Mouse (Mus musculus) embryonic facial prominence, embryonic 15.5 days (tissue): ENCODE measurements around the gene Sirpa. TPM values are rescaled to one million over a fixed set of nuclear protein-coding genes. Genes with fewer than 3 reads are reported as not detected.

Source experiments
- ATAC-seq: fragments of 200-750 bp; cut with Nextera tagmentation; 2 replicates; pipeline ENCODE4 v1.8.0; 2017; ENCODE audit warnings: low read depth, moderate TSS enrichment; ENCODE audit not compliant: insufficient number of reproducible peaks, low FRiP score, low TSS enrichment
- H3K27ac ChIP-seq: fragments of 300-500 bp; sonication (generic); replicated peaks from 2 replicates; pipeline ENCODE4 v1.5.1; 2015; ENCODE audit warnings: mild to moderate bottlenecking, inconsistent platforms
- H3K27me3 ChIP-seq: fragments of 300-500 bp; sonication (generic); 2 replicates; pipeline ENCODE4 v1.6.1; 2015; ENCODE audit warnings: inconsistent platforms
- H3K36me3 ChIP-seq: fragments of 300-500 bp; sonication (generic); 2 replicates; pipeline ENCODE4 v1.6.1; 2015; ENCODE audit warnings: mild to moderate bottlenecking, inconsistent platforms
- H3K4me1 ChIP-seq: fragments of 300-500 bp; sonication (generic); 2 replicates; pipeline ENCODE4 v1.6.1; 2015; ENCODE audit warnings: inconsistent platforms
- H3K4me2 ChIP-seq: fragments of 300-500 bp; sonication (generic); replicated peaks from 2 replicates; pipeline ENCODE4 v1.6.1; 2015; ENCODE audit warnings: mild to moderate bottlenecking, inconsistent platforms
- H3K4me3 ChIP-seq: fragments of 300-500 bp; sonication (generic); replicated peaks from 2 replicates; pipeline ENCODE4 v1.5.1; 2015; ENCODE audit warnings: mild to moderate bottlenecking, inconsistent platforms
- H3K9ac ChIP-seq: fragments of 300-500 bp; sonication (generic); 2 replicates; pipeline ENCODE4 v1.6.1; 2015; ENCODE audit warnings: inconsistent platforms
- H3K9me3 ChIP-seq: fragments of 300-500 bp; sonication (generic); replicated peaks from 2 replicates; pipeline ENCODE4 v1.6.1; 2016; ENCODE audit warnings: inconsistent platforms
- WGBS: fragments of 180-500 bp; shearing (Covaris S2); methylation state at CpG from one replicate; pipeline ENCODE4 v1.1.7; 2015; 5-methylcytosine and 5-hydroxymethylcytosine counted together
- polyA plus RNA-seq: library from polyadenylated mRNA; unstranded; fragments of >200 nt; fragmentation: Nextera tagmentation; extraction: Ambion mirVana; gene quantifications from 2 replicates; pipeline ENCODE4 v1.2.1, GENCODE M21; 2015

The Sirpa gene
- polyA plus RNA-seq, 1 experiment from 2014 or later: 30.9 TPM

DNA sequence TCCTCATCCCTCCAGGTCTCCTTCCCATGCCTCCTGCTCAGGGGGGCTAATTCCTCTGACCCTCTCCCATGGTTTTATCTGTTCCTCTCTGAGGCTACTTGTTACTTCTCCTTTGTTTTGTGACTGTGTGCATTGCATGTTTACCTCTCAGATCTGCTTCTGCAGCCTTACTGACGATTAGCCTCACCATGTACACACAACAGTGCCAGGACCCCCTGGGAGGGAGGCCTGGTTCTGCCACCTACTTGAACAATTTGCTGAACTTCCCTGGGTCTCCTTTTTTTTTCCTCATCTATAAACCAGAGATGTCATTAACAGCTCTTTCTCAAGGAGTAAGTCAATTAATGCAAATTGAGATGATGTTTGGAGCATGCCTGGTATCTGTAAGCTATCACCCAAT, 4.9 kb downstream of the Sirpa start:
- H3K9me3 ChIP-seq: no peaks in the 10 kb centered on the region
- no peaks in the 10 kb centered on the region for H3K36me3 ChIP-seq
- H3K4me2 ChIP-seq: no peak overlapping the region
- H3K9ac ChIP-seq: no peak overlapping the region
- ATAC-seq: no peak
- no peak overlapping the region for H3K4me3 ChIP-seq
- WGBS: 59% methylated on average over 1 of the region's 1 CpGs
- no peak overlapping the region for H3K27ac ChIP-seq
- H3K4me1 ChIP-seq: peaks cover 30% of the 10 kb centered on the region
- no peaks in the 10 kb centered on the region for H3K27me3 ChIP-seq

DNA sequence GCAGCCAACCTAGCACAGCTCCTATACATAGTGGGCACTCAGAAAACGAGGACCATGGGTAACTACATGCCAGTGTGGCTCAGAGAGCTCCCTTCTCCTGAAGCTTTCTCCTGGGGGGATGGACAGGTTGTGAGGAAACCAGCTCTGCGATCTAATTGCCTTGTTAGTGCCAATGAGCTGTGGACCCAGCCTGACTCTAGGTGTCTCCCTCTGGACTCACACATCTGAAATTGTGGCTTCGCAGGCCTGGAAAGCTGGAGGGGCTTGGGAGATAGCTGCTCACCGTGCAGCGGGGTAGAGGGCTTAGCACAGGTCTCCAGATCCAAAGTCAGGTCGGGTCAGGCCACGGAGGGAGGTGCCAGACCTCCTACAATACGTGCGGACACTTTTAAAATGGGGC, 5.5 kb downstream of the Sirpa start:
- Histone ChIP-seq H3K9me3 (no peaks in the 10 kb centered on the region), H3K4me3 (no peak overlapping the region), H3K4me2 (no peak overlapping the region), H3K4me1 (peaks cover 30% of the 10 kb centered on the region), H3K9ac (no peak overlapping the region), H3K36me3 (no peaks in the 10 kb centered on the region), H3K27ac (no peak overlapping the region), H3K27me3 (no peaks in the 10 kb centered on the region)
- no peak for ATAC-seq
- WGBS: 72% methylated on average over 9 of the region's 9 CpGs

DNA sequence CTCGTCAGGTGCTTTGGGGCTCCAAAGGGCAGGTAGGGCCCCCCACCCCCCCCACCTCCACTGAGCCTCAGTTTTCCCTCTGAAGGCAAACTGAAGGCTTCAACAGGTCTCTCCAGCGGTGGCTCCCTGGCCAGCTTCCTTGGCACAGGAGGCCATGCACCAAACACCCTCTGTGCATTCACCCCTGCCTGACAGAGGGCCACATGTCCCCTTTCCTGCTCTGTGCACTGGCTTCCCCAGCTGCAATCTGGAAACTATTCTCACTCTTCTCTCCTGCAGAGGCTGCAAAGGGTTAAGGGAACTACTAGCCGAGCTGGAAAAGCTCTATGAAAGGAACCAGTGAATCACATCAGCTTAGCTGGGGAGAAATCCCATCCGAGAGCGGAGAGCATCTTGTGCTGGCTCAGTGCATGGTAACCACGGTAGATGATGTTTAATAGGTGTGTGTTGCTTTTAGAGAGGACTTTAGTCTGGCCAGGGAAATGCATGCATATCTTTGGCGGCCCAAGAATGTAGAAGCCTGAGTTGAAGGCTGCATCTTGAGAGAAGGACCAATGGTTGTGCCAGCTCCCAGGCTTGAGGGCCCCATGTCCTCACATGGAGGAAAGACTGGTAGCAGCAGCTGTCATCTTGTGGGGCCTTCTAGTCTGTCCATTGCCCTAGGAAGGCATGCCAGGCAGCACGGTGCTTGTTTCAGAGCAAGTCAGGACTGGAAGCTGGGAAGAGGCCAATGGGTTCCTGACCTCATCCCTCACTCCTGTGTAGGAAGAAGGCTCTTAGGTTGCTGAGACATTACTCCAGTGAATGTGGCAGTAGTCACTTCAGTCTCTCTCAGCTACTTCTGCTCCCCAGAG, 6.8 kb downstream of the Sirpa start:
- no peak overlapping the region for H3K4me3 ChIP-seq
- H3K4me1 ChIP-seq: peaks cover 19% of the 10 kb centered on the region
- WGBS: 45% methylated on average over 8 of the region's 8 CpGs
- H3K9ac ChIP-seq: no peak overlapping the region
- no peaks in the 10 kb centered on the region for H3K9me3 ChIP-seq
- no peak overlapping the region for H3K27ac ChIP-seq
- no peaks in the 10 kb centered on the region for H3K36me3 ChIP-seq
- H3K27me3 ChIP-seq: no peaks in the 10 kb centered on the region
- no peak overlapping the region for H3K4me2 ChIP-seq
- ATAC-seq: no peak

DNA sequence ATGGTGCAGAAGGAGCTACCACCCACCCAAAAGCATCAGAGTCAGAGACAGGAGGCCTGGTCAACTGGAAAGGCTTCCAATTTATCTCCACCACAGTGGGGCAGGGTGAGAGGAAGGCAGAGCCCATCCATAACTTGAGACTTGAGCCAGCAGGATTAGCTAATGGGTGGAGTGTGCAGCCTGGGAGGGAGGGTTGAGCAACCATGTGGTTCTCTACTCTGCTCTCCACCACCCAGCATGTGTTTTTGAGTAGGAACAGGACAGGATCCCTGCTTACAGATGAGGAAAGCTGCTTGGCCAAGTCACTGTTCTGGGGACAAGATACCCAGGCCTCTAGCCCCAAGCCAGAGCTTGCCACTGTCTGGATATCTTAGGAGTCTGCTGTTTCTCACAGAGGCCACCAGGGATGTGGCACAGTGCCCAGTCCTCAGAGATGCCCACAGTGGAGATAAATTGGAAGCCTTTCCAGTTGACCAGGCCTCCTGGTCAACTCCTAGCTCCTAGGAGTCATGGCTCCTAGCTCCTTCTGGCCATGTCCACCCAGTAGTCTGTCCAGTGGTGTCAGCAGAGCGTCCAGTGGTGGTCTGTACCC, 8.5 kb downstream of the Sirpa start:
- H3K4me1 ChIP-seq: peaks cover 8% of the 10 kb centered on the region; the same call in 1 of the 2 replicates
- 88% methylated on average over 1 of the region's 1 CpGs for WGBS
- no peaks in the 10 kb centered on the region for H3K36me3 ChIP-seq
- no peak overlapping the region for H3K4me3 ChIP-seq
- no peak overlapping the region for H3K27ac ChIP-seq
- H3K9me3 ChIP-seq: no peaks in the 10 kb centered on the region
- ATAC-seq: no peak; the same call in 1 of the 2 replicates
- H3K4me2 ChIP-seq: no peak overlapping the region
- H3K9ac ChIP-seq: no peak overlapping the region
- H3K27me3 ChIP-seq: no peaks in the 10 kb centered on the region

DNA sequence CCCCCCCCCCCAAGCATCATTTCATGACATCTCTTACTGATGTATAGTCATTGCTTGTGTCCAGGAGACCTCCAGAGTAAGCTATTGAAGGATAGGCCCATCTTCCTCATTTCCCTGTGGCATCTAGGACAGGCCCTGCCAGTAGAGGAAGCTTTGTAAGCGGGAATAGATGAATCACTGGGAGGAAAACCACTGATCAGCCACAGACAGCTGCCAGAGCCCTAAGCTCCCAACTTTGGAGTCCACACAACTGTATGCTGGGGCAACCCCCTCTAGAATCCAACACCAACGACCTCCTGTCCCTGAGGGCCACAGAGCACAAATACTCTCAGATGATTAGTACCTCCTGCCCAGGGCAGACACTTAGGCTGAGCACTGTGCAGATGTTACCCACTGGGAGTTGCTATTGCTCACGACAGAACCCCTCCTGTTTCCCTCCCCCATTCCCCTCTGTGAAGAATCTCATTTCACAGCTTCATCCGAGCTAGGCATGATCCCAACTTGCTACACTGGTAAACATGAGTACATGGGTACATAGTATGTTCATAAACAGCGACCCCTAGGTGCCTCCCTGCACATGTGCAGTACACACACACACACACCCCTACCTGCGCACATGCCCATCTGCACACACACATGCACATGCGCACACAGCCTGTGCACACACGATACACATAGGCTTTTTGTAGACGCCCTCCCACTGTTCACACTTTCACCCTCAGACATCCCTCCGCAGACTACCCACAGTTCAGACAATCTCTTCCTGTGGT, 9.4 kb downstream of the Sirpa start:
- no peak overlapping the region for H3K4me2 ChIP-seq
- H3K4me3 ChIP-seq: no peak overlapping the region
- ATAC-seq: no peak
- 71% methylated on average over 10 of the region's 10 CpGs for WGBS
- H3K4me1 ChIP-seq: peaks cover 15% of the 10 kb centered on the region; the same call in 1 of the 2 replicates
- no peaks in the 10 kb centered on the region for H3K36me3 ChIP-seq
- H3K27ac ChIP-seq: no peak overlapping the region
- H3K9me3 ChIP-seq: no peaks in the 10 kb centered on the region
- H3K27me3 ChIP-seq: no peaks in the 10 kb centered on the region
- H3K9ac ChIP-seq: no peak overlapping the region

DNA sequence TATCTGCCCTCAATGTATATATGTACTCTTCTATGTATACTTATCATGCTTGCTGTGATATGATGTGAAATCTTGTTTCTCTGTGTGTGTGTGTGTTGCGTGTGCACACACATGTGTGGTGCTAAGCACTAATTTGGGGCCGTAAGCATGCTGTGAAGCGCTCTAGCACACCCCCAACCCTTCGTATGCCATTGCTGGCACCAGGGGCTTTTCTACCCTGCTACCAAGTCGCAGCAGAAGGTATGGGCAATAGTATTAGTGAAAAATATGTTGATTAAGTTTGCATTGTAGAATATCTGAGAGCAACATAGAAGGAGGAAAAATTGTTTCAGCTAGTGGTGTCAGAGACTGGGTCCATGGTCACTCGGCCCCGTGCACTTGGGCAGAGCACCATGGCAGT, 10.2 kb downstream of the Sirpa start:
- Histone ChIP-seq H3K4me1 (peaks cover 19% of the 10 kb centered on the region; the same call in 1 of the 2 replicates), H3K36me3 (no peaks in the 10 kb centered on the region), H3K4me2 (no peak overlapping the region), H3K9ac (no peak overlapping the region), H3K4me3 (no peak overlapping the region), H3K27me3 (no peaks in the 10 kb centered on the region), H3K27ac (no peak overlapping the region), H3K9me3 (no peaks in the 10 kb centered on the region)
- ATAC-seq: no peak
- WGBS: 93% methylated on average over 7 of the region's 7 CpGs

DNA sequence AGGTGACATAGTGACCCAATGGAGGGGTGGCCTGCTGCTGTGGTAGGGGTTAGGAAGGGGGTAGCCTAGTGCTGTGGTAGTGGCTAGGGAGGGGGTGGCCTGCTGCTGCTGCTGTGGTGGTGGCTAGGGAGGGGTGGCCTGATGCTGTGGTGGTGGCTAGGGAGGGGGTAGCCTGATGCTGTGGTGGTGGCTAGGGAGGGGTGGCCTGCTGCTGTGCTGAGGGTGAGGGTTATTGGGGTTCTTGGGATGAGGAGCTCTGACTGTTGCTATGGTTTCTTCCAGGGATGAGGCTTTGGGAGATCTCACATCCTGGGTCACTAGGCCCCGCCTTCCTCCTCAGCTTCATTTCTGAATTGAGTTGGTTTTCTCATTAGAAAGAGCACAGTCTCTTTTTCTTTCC, 10.9 kb downstream of the Sirpa start:
- ATAC-seq: peak; percentile 91
- Histone ChIP-seq H3K4me3 (no peak overlapping the region), H3K4me1 (peaks cover 19% of the 10 kb centered on the region; the same call in 1 of the 2 replicates), H3K9ac (no peak overlapping the region), H3K4me2 (no peak overlapping the region), H3K36me3 (no peaks in the 10 kb centered on the region), H3K27me3 (no peaks in the 10 kb centered on the region), H3K9me3 (no peaks in the 10 kb centered on the region), H3K27ac (no peak overlapping the region)
- 100% methylated on average over 1 of the region's 1 CpGs for WGBS

DNA sequence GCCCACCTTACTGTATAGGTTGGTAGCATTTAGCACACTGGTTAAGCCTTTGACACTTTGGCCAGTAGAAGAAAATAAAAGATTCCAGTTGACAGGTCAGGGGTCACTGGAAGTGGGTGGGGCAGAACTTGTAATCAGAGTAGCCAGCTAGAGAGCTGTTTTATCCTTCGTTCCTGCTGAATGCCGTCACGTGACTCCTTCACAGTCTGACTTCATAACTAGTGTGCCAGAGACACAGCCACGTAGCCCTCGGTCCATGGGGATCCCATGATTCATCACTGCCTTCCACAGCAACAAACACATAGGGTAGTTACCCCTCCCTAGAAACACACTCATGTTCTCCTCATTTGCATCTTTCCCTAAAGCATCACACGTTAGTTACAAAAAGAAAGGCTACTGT, 11.4 kb downstream of the Sirpa start:
- H3K9me3 ChIP-seq: no peaks in the 10 kb centered on the region
- 27% methylated on average over 6 of the region's 6 CpGs for WGBS
- ATAC-seq: no peak

DNA sequence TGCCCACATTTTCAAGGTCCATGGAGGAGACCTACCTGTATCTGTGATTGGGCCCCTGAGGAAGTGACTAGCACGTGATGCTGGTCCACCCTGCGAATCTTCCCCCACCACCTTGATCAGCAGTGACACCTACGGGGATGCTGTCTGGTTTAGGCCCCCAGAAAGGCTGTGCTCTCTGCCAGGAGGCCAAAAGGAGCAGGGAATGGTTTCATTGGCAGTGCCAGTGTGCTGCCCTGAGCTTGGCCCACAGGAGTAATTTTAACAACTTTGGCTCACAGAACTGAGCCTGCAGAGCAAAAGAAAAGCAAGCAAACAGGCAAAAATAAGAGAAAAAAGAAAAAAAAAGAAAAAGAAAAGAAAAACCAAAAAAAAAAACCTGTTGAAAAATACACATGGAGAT, 13.2 kb downstream of the Sirpa start:
- Histone ChIP-seq H3K27me3 (no peaks in the 10 kb centered on the region), H3K4me1 (peaks cover 18% of the 10 kb centered on the region; the same call in 1 of the 2 replicates), H3K9me3 (no peaks in the 10 kb centered on the region), H3K4me3 (no peak overlapping the region), H3K36me3 (peaks cover 17% of the 10 kb centered on the region), H3K27ac (no peak overlapping the region), H3K9ac (no peak overlapping the region), H3K4me2 (no peak overlapping the region)
- WGBS: 72% methylated on average over 3 of the region's 3 CpGs
- ATAC-seq: no peak

More for the DNA sequence above, 11.4 kb downstream of the Sirpa start:
- Histone ChIP-seq H3K36me3 (peaks cover 2% of the 10 kb centered on the region), H3K27me3 (no peaks in the 10 kb centered on the region), H3K27ac (no peak overlapping the region), H3K9ac (no peak overlapping the region), H3K4me2 (no peak overlapping the region), H3K4me1 (peaks cover 19% of the 10 kb centered on the region; the same call in 1 of the 2 replicates), H3K4me3 (no peak overlapping the region)

DNA sequence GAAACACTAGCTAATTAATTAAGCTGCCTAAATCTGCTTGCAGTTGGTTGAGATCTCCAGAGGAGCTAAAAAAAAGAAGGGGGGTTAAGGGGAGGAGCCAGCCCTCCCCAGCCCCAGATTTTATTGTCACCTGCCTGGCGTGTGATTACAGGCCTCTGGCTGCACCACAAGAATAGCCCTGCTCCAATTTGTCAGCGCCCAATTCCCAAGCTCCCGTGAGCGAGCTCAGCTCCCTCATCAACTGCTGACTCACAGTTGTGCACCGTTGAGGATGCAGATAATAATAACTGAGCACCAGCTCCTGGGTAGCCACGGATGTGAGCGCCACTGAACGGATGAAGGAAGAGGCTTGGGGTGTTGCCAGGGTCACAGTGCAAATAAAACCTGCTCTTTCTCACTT, 13.6 kb downstream of the Sirpa start:
- 43% methylated on average over 8 of the region's 8 CpGs for WGBS

DNA sequence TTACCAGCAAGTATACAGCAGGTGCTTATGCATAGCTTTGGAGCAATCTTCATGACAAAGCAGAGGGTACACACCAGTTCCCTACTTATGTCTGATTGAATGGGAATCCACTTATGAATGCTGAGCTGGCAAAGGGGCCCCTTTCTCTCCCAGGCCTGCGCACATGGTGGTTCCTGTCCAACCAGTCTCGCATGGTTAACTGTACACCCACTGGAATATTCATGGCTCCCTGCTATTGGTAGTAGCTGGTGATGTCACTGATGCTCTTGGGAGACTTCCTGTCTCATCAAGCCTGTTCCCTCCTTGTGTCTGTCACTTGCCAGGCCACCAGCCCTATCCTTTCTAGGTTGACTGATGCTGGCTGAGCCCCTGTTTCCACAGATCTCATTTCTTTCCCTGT, 14.3 kb downstream of the Sirpa start:
- WGBS: 82% methylated on average over 2 of the region's 2 CpGs
- Histone ChIP-seq H3K9me3 (no peaks in the 10 kb centered on the region), H3K4me1 (peaks cover 11% of the 10 kb centered on the region; the same call in 1 of the 2 replicates), H3K36me3 (peaks cover 24% of the 10 kb centered on the region), H3K9ac (no peak overlapping the region), H3K4me3 (no peak overlapping the region), H3K4me2 (no peak overlapping the region), H3K27ac (0 out of 2 replicates have a peak overlapping the region, but pooled peaks have one; percentile 7), H3K27me3 (no peaks in the 10 kb centered on the region)
- no peak for ATAC-seq

More for the DNA sequence above, 13.6 kb downstream of the Sirpa start:
- H3K4me2 ChIP-seq: no peak overlapping the region
- no peaks in the 10 kb centered on the region for H3K9me3 ChIP-seq
- H3K4me1 ChIP-seq: peaks cover 13% of the 10 kb centered on the region; the same call in 1 of the 2 replicates
- peaks cover 22% of the 10 kb centered on the region for H3K36me3 ChIP-seq
- no peak overlapping the region for H3K9ac ChIP-seq
- no peak for ATAC-seq
- H3K4me3 ChIP-seq: no peak overlapping the region
- H3K27me3 ChIP-seq: no peaks in the 10 kb centered on the region
- 0 out of 2 replicates have a peak overlapping the region, but pooled peaks have one; percentile 7 for H3K27ac ChIP-seq
